Mouse (Mus musculus) right cerebral cortex, postnatal 4 days (tissue): ENCODE data around the gene Tceal8.
A peak's percentile ranks its signal among the peaks of the same experiment; 100 is the strongest.
"Not testable (repeated sequence)": the region's sequence is repeated elsewhere in the genome, so short reads cannot be mapped to it uniquely, and the experiment has no call there.

Experiments used
- DNase-seq: peaks from one replicate; pipeline ENCODE4 v3.0.0-alpha.2; 2022

Tceal8 gene

GRCm38 (mm10) chrX:136172118-136172551 lies at the start of gene Tceal8:
Gene Tceal8 (minus strand): TSS chrX:136172342.
- DNase-seq: peak; percentile 62

GRCm38 (mm10) chrX:136216303-136216702 lies 44.2 kb upstream of the Tceal8 start:
- no peak for DNase-seq

DNA sequence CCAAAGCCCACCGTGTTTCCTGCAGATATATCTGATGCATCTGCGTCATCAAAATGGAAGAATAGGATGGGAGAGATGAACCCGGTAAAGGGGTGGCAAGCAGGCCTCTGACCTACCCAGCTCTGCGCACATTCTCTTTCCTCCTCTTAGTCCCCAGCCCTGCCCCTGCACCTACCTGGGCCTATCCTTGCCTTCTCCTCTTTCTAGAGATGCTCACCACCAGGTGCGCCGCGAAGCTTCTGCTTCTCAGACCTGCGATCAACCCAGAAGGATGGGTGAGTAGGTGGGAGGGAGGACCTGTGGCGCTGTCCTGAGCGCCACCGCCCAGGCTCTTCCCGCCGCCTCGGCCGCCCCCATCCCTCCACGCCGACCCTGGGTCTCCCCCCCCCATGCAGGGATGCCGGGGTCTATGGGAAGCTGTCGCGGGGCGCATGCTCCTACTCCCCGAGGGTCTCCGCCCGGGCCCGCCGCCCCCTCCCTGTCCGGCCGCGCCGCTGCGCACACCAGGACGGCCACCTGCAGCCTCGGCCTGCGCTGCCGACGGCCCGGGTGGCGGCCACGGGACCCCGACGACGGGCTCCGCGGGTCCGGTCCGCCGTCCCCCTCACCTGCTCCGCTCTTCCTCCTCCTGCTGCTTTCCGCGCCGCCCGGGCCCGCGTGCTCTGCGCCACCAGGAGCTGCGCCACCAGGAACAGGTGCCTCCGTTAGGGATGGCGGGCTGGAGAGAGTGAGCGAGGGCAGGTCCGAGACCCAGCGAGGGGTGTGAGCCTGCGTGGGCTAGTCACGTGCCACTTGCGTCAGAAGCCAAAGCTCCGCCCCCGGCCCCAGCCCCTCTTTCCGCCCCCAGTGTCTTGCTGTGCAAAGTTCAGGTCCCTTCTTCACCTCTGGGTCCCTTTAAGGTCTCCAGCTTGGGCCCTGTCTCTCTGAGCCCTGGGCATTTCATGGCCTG lies 42.9 kb upstream of the Tceal8 start, which contains the start of the genes Tceal7 and Bex1:
TSS of gene Tceal7 (plus strand) at position 51 of the 949 bp plus-strand sequence.
TSS of gene Bex1 (minus strand) at position 785 of the 949 bp plus-strand sequence.
- peak; percentile 7 for DNase-seq

- DNase-seq: no peak
Measured at GRCm38 (mm10) chrX:136213396-136213795, 41.3 kb upstream of the Tceal8 start.

- DNase-seq: no peak
Measured at GRCm38 (mm10) chrX:136204406-136204805, 32.3 kb upstream of the Tceal8 start.

DNA sequence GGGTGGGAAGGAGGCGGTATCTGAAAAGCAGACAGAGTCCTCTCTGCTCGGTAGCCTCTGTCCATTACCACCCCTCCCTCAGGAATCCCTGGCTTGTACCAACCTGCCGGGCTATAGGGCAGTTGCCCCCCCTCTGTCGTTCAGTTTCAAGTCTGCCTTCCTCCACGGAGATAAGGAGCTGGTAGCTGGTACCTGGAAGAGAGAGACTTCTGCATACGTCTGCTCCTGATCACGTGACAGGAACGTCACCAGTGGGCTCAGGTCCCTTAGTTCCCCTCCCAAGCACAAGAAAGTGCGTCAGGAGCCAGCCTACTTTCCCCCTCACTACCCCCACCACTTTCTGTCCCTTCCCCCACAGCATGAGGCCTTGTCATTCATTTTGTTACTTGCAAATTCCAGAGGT lies 31.5 kb upstream of the Tceal8 start, which contains the start of gene Tceal5:
TSS of gene Tceal5 (minus strand) at position 213 of the 403 bp plus-strand sequence.
- DNase-seq: peak; percentile 55

GRCm38 (mm10) chrX:136203257-136203656 lies 31.1 kb upstream of the Tceal8 start:
- peak; percentile 2 for DNase-seq

- peak; percentile 11 for DNase-seq
Measured at GRCm38 (mm10) chrX:136196873-136197272, 24.7 kb upstream of the Tceal8 start.

GRCm38 (mm10) chrX:136195193-136195944 lies 23.2 kb upstream of the Tceal8 start:
- DNase-seq: no peak

DNA sequence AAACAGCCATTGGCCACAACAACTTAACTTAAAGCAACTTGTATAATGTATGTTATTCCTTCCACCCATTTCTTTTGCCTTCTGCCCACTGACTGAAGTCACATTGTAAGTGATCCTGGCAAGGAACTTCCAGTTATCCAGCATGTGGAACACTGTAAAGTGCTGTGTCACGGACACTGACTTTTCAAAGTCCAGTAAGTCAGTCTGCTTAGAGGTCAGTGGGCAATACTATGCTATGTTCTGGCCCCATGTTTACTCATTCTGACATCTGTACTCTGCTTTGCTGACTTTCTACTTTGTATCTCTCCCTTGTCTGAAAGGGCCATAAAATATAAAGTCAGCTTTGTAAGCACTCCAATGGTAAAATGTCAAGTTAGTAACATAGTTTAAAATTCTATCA lies 11.0 kb upstream of the Tceal8 start:
- DNase-seq: no peak

GRCm38 (mm10) chrX:136180897-136181553 lies 8.9 kb upstream of the Tceal8 start:
- no peak for DNase-seq

GRCm38 (mm10) chrX:136172786-136173185 lies 644 bp upstream of the Tceal8 start:
- no peak for DNase-seq

DNA sequence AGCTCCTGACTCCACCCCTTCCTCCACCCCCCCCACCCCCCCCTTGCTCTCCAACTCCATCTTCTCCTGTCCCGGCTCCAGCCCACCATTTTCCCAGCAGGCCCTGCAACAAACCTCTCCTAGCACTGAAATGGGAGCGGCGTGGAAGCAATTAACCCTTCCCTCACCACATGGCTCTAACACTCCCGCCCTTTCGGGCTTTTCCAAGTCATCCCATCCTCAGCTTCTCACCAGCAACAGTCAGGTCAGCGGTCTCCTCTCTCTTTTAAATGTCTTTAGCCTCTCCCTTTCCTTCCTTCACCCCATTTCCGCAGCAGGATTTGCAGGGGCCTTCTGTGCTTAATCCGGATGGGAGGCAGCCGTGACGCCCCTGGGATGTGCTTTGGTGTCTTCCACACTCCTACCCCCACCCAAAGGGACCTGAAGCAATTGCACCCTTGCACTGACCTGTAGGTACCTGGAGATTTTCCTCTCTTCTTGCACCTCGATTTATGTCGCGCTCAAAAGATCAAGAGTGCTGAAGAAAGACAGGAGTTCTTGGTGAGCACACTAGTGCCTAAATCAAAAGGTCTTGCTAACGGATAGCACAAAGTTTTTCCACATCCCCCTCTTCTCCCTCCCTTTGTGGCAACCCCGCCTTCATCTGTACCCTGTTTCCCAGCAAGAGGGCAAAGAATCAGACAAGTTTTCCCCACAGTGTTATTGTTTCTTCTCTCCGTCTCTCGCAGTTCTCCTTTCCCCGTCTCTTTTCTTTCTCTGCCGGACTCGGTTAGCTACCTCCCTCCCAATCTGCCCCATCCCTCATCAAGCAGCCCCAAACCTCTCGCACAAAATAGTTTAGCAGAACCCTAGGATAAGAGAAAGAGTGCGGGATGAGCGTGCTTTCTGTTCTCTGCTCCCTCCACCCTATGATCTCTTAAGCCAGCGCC lies 689 bp downstream of the Tceal8 start:
- peak; percentile 47 for DNase-seq

DNA sequence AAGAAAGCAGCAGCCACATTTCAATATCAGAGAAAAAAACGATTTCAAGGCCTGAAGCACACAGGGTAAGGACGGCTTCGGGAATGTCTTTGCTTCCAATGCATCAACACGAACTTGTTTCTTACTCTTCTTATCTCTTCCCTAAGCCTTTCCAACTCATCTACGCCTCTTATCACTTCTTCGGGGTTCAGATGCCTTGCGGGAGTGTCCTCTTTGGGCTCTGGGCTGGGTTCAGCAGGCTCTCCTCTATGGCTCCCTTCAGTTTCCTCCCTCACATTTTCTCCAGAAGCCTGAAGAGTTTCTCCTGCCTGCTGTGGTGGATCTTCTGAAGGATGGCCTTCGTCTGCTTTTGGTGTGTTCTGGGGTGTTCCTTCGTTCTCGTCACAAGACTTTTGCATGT lies 1.5 kb downstream of the Tceal8 start:
- DNase-seq: no peak

- no peak for DNase-seq
Measured at GRCm38 (mm10) chrX:136144195-136144594, 27.9 kb downstream of the Tceal8 start.

DNA sequence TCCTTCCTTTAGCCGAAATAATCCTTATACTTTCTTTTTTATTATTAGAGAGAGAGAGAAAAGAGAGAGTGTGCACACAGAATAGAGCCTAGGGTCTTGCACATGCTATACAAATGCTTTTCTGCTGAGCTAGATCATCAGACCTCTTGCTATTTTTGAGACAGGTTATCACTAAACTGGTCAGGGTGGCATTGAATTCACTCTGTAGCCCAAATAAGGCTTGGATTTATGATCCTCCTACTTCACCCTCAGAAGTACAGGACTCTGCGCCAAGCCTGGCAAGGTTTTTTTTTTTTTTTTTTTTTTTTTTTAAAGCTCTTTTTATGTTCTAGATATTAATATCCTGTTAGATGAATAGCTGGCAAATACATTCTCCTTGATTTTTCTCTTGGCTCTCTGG lies 28.4 kb downstream of the Tceal8 start:
- no peak for DNase-seq

DNA sequence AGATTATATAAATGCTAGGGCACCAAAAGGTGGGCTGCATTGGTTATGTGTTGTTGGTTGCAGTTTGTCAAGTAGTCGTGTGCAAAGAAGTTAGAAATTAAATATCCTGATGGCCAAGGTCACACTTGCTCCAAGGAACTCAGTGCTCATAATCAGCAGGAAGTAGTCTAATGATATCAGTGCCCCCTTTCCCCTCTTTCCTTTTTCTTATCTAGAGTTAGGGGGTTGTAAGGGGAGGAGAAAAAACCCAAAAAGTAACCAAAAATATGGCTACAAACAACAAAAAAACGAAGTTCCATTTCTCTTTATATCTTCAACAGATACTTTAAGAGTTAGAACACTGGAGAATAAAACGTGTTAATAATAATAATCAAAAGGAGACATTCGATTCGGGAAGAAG lies 30.8 kb downstream of the Tceal8 start:
- no peak for DNase-seq

DNA sequence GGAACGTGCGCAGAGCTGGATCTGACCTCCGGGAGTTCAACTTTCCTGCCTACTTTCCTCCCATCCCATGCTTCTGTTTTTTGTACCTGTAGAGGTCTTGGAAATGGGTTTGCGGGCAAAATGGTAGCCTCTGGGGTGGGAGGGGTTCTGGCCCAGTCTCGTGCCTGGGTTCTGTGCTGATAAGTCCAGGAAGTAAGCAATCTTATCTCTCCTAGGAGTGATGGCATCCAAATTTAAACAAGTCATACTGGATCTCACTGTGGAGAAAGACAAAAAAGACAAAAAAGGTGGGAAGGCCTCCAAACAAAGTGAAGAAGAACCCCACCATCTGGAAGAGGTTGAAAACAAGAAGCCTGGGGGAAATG lies 32.5 kb downstream of the Tceal8 start:
- not testable (repeated sequence) for DNase-seq

GRCm38 (mm10) chrX:136138827-136139639 lies 33.1 kb downstream of the Tceal8 start, which contains the start of gene Bex4:
Gene Bex4 (plus strand): TSS chrX:136138996.
- not testable (repeated sequence) for DNase-seq

DNA sequence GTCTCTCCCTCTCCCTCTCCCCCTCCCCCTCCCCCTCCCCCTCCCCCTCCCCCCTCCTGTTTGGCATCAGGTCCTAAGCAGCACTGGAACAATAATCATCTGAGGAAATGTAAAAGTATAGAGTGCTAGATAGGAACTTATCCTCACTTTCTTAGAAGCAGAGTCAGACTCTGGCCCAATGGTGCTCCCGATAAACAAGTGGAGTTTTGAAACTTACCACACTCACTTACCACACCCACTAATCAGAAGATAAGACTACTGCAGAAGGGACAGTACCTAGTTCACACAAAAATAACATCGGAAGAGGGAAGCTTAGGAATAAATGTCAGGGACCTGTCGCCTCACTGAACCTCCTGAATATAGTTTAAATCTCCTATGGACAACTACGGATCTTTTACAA lies 36.6 kb downstream of the Tceal8 start:
- no peak for DNase-seq

DNA sequence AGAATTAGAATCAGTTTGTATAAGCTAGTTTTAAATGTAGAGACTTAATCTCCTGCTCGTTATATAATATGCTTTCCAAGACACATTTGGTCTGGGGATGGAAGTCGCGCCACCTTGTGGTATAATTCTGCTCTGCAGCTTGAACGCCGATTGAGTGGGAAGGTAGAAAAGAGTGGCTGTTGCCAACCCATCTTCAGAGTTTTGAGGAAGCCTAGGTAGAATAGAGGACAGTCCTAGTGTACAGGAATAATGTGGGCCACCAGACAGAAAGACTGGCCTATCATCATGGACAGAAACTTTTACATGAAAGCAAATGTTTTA lies 44.4 kb downstream of the Tceal8 start:
- DNase-seq: peak; percentile 64
